Mouse (Mus musculus) olfactory bulb, adult 2 months (tissue): ENCODE results near the gene Zbtb8b. TPM values are rescaled to one million over a fixed set of nuclear protein-coding genes. Genes with fewer than 3 reads are reported as not detected.
A peak's percentile ranks its signal among the peaks of the same experiment; 100 is the strongest.
"Not testable (repeated sequence)": the region's sequence is repeated elsewhere in the genome, so short reads cannot be mapped to it uniquely, and the experiment has no call there.

Experiments used
- H3K27ac ChIP-seq: fragments of 200-500 bp; 2 replicates; pipeline ENCODE4 v1.5.1; 2012; ENCODE audit warnings: low read depth, low read length; ENCODE audit not compliant: insufficient read depth
- H3K4me1 ChIP-seq: fragments of 200-500 bp; 2 replicates; pipeline ENCODE4 v1.6.1; 2012; ENCODE audit warnings: low read length; ENCODE audit not compliant: control insufficient read depth, insufficient read depth
- H3K4me3 ChIP-seq: fragments of 200-500 bp; 2 replicates; pipeline ENCODE4 v1.5.1; 2012; ENCODE audit warnings: mild to moderate bottlenecking, low read depth, low read length, moderate library complexity; ENCODE audit not compliant: insufficient read depth
- CTCF ChIP-seq: fragments of 200-500 bp; IDR thresholded peaks from 2 replicates; pipeline ENCODE4 v1.5.1; 2012; ENCODE audit warnings: low read depth, mild to moderate bottlenecking, low read length, moderate library complexity; ENCODE audit not compliant: insufficient read depth
- POLR2A ChIP-seq: fragments of 200-500 bp; IDR thresholded peaks from 2 replicates; pipeline ENCODE4 v1.6.1; 2012; ENCODE audit warnings: mild to moderate bottlenecking, low read depth, low read length, moderate library complexity; ENCODE audit not compliant: insufficient read depth
- WGBS: fragments of 180-500 bp; shearing (Covaris S2); methylation state at CpG from one replicate; pipeline ENCODE4 v1.1.7; 2018; 5-methylcytosine and 5-hydroxymethylcytosine counted together
- polyA plus RNA-seq: library from polyadenylated mRNA; stranded (reverse); fragments of >200 nt; gene quantifications from 2 replicates; pipeline ENCODE4 v1.2.4, GENCODE M21; 2012; ENCODE audit warnings: low replicate concordance; ENCODE audit not compliant: missing spikeins, insufficient read depth, insufficient read length

The Zbtb8b gene
- polyA plus RNA-seq, 1 experiment: not detected

DNA sequence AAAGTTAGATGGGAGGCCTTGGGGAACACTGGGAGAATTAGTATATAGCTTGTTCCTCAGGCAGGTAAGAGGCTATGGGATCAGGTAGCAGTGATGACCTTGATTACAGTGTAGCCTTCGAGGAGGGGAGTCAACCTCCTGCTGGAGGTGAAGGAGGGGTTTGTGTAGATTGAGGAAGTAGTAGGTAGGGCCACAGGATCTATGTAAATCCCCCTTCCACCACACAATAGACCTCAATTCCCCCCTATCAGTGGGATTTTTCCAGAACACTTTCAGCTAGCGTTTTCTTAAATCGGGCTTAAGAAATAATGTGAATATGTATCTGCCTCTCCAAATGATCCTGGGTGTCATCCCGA lies 20.2 kb upstream of the Zbtb8b start:
- TF ChIP-seq POLR2A (no peak), CTCF (no peak)
- Histone ChIP-seq H3K4me1 (peaks cover 8% of the 10 kb centered on the region), H3K4me3 (peak overlapping the region; percentile 54), H3K27ac (peak overlapping the region; percentile 91)
- under 1% methylated on average over 4 of the region's 4 CpGs for WGBS

DNA sequence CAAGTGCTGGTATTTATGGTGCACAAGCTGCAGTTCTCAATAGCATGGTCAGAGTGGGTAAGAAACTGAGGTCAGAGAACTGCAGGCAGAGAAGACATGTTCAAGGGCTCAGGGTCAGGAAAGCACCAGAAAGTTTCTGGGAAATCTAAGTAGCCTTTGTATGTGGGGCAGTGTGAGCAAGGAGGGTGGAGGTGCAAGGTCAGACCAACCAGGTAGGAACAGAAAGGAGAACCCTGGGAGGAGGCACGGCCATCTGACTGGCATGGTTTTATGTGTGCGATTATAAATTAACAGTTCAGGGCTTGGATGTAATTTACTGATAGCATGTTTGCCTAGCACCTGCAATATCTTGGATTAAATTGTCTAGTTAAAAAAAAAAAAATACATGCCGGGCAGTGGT lies 19.1 kb upstream of the Zbtb8b start:
- no peak overlapping the region for H3K27ac ChIP-seq
- TF ChIP-seq CTCF (no peak), POLR2A (no peak)
- 91% methylated on average over 3 of the region's 3 CpGs for WGBS
- H3K4me3 ChIP-seq: no peak overlapping the region
- peaks cover 8% of the 10 kb centered on the region for H3K4me1 ChIP-seq

DNA sequence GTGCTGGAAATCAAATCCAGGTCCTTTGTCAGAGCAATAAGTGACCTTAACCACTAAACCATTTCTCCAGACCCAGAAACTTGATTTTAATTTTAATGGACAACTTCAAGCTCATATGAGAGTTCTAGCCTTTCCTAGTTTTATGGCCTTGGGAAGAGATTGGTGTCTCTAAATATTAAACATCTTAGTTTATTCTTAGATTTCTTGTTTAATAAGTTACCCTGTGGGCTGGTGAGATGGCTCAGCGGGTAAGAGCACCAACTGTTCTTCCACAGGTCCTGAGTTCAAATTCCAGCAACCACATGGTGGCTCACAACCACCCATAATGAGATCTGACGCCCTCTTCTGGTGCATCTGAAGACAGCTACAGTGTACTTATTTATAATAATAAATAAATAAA lies 16.7 kb upstream of the Zbtb8b start:
- WGBS: 80% methylated on average over 2 of the region's 2 CpGs
- H3K4me1 ChIP-seq, H3K4me3 ChIP-seq, H3K27ac ChIP-seq: not testable (repeated sequence)

GRCm38 (mm10) chr4:129456126-129456525 lies 15.5 kb upstream of the Zbtb8b start:
- no peak overlapping the region for H3K27ac ChIP-seq
- no peak overlapping the region for H3K4me3 ChIP-seq
- TF ChIP-seq POLR2A: no peak
- TF ChIP-seq CTCF: no peak
- WGBS: 47% methylated on average over 5 of the region's 5 CpGs
- no peaks in the 10 kb centered on the region for H3K4me1 ChIP-seq

DNA sequence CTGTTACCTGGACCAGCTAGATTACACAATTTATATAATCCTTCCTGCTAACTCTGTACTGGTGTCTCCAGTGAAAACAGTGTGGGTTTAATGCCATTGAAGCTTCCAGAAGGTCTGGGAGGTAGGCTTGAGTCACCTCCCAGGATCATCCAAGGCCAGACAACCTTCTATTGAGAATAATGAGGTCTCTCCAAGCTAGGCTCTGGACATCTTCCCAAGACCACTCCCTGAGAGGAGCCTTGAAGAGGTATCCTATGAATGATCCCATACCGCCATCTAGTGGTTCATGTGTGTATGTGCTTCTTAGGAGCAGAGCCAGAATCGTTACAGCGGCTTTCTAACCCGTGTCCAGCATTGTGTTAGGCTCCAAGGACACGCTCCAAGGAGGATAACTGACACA lies 14.6 kb upstream of the Zbtb8b start:
- no peak overlapping the region for H3K27ac ChIP-seq
- 0% methylated on average over 5 of the region's 5 CpGs for WGBS
- H3K4me3 ChIP-seq: no peak overlapping the region
- no peaks in the 10 kb centered on the region for H3K4me1 ChIP-seq
- TF ChIP-seq POLR2A: no peak
- TF ChIP-seq CTCF: no peak

- no peak for TF ChIP-seq POLR2A
- no peak for TF ChIP-seq CTCF
- 81% methylated on average over 15 of the region's 15 CpGs for WGBS
- Histone ChIP-seq H3K4me3 (no peak overlapping the region), H3K27ac (no peak overlapping the region), H3K4me1 (no peaks in the 10 kb centered on the region)
Observed at GRCm38 (mm10) chr4:129451471-129452169, 11.0 kb upstream of the Zbtb8b start.

- no peak overlapping the region for H3K4me3 ChIP-seq
- 62% methylated on average over 2 of the region's 2 CpGs for WGBS
- H3K27ac ChIP-seq: no peak overlapping the region
- TF ChIP-seq CTCF (no peak), POLR2A (no peak)
- H3K4me1 ChIP-seq: no peaks in the 10 kb centered on the region
Observed at GRCm38 (mm10) chr4:129450851-129451250, 10.2 kb upstream of the Zbtb8b start.

- Histone ChIP-seq H3K27ac (no peak overlapping the region), H3K4me3 (no peak overlapping the region), H3K4me1 (no peaks in the 10 kb centered on the region)
- TF ChIP-seq POLR2A (no peak), CTCF (no peak)
- WGBS: 92% methylated on average over 6 of the region's 6 CpGs
Observed at GRCm38 (mm10) chr4:129448713-129449112, 8.1 kb upstream of the Zbtb8b start.

GRCm38 (mm10) chr4:129447778-129448563 lies 7.3 kb upstream of the Zbtb8b start:
- H3K4me1 ChIP-seq: no peaks in the 10 kb centered on the region
- no peak overlapping the region for H3K4me3 ChIP-seq
- H3K27ac ChIP-seq: no peak overlapping the region
- TF ChIP-seq CTCF (no peak), POLR2A (no peak)
- 84% methylated on average over 11 of the region's 11 CpGs for WGBS
